Mouse (Mus musculus) E14TG2a.4 (cell line): ENCODE results near the gene Pakap.

ENCODE experiments used
- CTCF ChIP-seq: conservative IDR thresholded peaks from 2 replicates; pipeline ENCODE4 v1.5.1; 2014; ENCODE audit warnings: low read length
- NANOG ChIP-seq: IDR thresholded peaks from 2 replicates; pipeline ENCODE4 v1.6.1; 2014; ENCODE audit warnings: borderline replicate concordance, low read length, mixed read lengths
- POU5F1 ChIP-seq: IDR thresholded peaks from 2 replicates; pipeline ENCODE4 v1.6.1; 2014; ENCODE audit warnings: low read length, borderline replicate concordance

GRCm38 (mm10) chr4:57611303-57612077 is 43.5 kb downstream of the Pakap start:
- TF ChIP-seq CTCF: no peak
- no peak for TF ChIP-seq POU5F1
- TF ChIP-seq NANOG: no peak
